Mouse (Mus musculus): Measurements from ENCODE around the gene Thra.
"Not testable (repeated sequence)": the region's sequence is repeated elsewhere in the genome, so short reads cannot be mapped to it uniquely, and the experiment has no call there.

The Thra gene

DNA sequence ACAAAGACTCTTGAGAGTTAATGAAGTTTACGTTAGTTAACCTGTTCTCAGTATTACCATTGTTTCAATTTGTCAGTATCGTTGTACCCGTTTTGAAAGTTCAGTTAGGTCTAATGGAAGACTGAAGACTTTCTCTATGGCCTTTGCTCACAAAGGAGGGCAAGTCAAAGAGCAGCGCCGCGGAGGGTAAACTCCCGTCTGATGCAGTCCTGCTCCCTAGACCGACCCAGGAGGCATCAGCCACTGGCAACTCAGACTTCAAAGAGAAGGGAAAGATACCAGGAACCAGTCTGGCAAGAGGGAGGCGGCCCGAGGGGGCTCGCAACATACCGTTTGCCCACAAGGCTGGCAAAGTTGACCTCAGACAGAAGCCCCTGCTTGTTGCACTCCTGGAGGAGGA is 26.7 kb upstream of the Thra start:
- in situ Hi-C loops (cut with MboI; ENCODE audit: low sequenced_read_pairs) = no loop called here

DNA sequence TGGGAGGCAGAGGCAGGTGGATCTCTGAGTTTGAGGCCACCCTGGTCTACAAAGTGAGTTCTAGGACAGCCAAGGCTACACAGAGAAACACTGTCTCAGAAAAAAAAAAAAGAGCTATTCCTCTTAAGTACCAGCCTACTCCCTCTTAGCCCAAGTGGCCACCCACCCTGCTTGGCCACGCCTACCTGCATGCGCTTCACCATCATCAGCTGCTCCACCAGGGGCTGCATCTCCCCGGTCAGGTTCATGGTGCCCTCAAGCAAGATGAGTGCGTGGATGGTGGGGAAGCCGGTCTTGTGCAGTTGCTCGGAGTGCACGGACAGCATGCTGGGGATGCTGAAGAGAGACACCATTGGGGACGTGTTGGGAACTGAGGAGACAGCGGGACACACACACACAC is 24.5 kb upstream of the Thra start:
- in situ Hi-C loops (cut with MboI; ENCODE audit: low sequenced_read_pairs) = no loop called here

DNA sequence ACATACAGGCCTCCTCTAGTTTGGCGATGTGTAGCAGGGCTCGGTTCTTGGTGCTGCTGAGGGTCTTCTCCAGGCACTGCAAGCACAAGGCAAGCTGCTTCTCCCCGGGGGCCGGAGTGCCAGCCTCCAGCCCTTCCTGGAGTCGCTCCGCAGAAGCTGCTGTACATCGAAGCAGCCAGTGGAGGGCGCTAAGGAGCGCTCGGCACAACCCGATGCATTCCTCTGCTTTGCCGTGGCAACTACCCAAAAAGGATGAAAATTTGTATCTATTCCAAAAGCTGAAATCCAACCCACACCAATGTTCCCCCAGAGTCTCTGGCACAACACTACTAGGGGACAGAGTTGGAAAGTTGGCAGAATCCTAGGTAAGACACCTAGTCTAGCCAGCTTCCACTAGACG is 22.5 kb upstream of the Thra start:
- in situ Hi-C loops (cut with MboI; ENCODE audit: low sequenced_read_pairs) = no loop called here

DNA sequence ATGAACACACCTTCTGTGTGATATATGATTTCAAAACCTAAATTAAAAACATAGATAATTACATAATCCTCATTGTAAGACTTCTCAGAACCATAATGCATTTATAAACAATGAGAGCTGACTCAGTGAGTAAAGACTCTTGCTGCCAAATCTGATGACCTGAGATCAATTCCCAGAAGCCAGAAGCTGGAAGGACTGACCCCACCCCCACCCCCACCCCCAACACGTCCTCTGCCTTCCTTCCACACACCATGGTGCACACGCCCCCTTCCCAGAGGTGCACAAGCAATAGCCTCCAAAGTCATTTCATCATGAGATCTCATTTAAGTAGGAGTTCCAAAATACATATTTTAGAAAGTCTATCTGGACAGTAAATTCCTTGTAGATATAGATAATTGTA is 19.7 kb upstream of the Thra start:
- in situ Hi-C loops (cut with MboI; ENCODE audit: low sequenced_read_pairs) = loop anchor here (10.0 kb wide), 1 partner anchor 64 kb away; no protein-coding TSS in a partner anchor

DNA sequence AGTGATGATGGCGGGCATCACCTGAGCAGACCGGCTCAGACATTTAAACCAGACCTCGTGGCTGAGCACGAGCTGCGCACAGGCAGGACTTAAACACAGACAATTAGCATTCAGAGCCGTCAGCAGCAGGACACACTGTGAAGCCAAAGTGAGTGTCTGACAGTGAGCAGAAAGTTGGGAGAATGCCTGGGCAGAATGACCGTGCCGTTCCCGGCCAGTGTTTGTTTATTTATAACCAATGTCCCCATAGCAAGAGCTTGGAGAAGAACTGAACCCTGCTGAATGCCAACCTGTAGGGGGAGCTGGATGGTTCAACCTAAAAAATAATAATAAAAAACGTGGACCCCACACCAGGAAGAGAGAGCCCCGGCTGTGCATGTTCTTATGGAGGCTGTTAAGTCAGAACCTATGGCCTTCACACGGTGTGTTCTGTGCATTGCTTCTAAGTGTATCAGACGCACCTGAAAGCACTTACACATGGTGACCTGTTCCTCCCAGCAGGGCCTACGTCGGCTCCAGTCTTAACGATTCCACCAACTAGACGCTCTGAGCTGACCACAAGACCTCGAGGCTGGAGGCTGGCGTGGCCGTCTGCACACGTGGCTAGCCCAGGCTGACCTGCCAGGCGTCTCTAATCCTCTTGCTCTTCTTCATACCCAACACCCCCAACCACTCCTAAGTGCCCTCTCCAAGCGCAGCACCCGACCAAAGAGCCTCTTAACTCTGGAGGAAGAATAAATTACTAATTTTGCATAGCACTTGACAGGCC is 18.8 kb upstream of the Thra start:
- in situ Hi-C loops (cut with MboI; ENCODE audit: low sequenced_read_pairs) = loop anchor here (10.0 kb wide), 1 partner anchor 63 kb away; no protein-coding TSS in a partner anchor

DNA sequence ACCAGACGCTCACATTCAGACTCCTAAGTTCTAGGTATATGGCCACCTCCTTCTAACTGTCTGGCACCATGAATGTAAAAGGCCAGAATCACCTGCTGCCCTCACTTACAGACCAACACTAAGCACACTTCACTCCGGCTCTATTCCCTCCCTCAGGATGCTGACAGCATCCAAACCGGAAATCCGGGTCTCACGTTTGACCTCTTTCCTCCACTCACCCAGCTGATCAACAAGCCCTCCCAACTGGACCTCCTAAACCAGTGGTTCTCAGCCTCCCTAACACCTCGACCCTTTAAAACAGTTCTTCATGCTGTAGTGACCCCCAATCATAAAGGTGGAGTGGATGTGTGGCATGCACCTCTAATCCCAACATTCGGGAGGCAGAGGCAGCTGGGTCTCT is 17.3 kb upstream of the Thra start:
- in situ Hi-C loops (cut with MboI; ENCODE audit: low sequenced_read_pairs) = loop anchor here (10.0 kb wide), 1 partner anchor 62 kb away; no protein-coding TSS in a partner anchor

DNA sequence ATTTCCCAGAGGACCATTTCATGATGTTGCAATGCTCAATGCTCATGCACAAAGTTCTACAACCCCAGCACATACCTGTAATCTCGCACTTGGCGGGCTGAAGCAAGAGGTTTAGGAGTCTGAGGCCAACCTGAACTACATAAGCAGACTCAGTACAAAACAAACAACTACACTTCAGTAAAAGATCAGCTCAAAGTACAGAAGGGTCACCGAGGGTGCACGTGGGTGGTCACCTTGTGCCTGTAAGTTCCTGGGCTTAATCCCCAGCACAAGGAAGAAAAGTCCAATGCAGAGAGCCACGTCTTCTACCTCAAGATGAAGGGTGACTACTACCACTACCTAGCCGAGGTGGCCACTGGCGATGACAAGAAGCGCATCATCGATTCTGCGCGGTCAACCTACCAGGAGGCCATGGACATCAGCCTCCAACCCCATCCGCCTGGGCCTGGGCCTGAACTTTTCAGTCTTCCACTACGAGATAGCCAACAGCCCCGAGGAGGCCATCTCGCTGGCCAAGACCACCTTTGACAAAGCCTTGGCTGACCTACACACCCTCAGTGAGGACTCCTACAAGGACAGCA is 14.4 kb upstream of the Thra start:
- in situ Hi-C loops (cut with MboI; ENCODE audit: low sequenced_read_pairs) = loop anchor here (10.0 kb wide), 1 partner anchor 59 kb away; no protein-coding TSS in a partner anchor

DNA sequence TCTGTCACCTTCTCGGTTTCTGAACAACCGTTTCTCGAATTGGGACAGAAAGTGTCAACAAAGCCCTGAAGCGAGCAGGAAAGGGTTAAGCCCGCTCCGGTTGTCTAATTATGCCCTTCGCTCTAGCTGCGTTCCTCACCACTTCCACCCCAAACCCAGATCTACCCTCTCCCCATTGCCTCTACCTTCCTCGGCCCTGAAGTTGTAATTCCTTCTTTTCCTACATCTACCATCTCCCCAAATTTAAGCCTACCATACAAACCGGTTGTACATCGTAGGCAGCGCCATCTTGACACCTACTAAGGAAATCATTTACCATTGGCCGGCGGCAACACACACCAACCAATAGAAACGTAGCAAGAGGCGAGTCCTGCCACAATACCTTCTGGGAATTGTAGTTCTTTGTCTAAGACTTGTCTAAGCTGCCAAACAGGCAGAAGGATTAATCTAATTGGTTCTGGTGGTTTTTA is 11.3 kb upstream of the Thra start, which contains the start of gene Med24:
Med24 (minus strand) TSS at position 317 of the 470 bp plus-strand sequence.
- in situ Hi-C loops (cut with MboI; ENCODE audit: low sequenced_read_pairs) = loop anchor here (10.0 kb wide), 1 partner anchor 56 kb away; no protein-coding TSS in a partner anchor

DNA sequence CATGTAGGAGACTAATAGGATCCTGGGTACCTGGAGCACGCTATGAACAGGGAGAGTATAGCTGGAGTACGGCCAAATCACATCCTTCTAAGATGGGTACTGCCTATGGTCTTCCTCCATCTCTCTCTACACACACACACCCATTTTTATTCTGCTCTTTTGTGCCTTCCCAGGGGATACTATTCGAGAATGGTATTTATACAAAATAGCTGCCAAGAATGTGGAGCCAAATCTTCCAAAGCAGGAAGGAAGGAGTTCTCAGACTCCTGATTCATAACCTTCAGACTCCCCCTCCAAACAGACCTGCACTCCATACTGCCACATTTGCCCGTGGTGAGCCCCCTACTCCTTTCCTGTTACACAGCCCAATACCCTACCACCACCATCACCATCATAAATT is 9.7 kb upstream of the Thra start:
- in situ Hi-C loops (cut with MboI; ENCODE audit: low sequenced_read_pairs) = no loop called here

DNA sequence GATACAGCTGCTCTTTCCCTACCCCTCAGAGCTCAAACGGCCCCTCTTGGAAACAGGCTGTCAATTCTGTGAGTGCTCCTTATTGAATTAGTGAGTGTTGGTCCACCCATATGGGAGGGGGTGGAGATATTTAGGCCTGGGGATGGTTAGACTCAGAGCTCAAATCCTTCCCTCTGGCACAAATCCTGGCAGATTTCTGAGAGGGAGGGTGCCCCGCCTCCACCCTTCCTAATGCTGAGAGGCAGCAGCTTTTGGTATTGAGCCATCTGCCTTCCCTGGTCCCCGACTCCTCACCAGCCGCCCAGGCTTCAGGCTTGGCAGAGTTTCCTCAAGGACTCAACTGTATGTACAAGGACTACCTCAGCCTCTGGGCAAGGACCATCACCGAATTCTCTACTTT is 9.3 kb upstream of the Thra start:
- in situ Hi-C loops (cut with MboI; ENCODE audit: low sequenced_read_pairs) = no loop called here

DNA sequence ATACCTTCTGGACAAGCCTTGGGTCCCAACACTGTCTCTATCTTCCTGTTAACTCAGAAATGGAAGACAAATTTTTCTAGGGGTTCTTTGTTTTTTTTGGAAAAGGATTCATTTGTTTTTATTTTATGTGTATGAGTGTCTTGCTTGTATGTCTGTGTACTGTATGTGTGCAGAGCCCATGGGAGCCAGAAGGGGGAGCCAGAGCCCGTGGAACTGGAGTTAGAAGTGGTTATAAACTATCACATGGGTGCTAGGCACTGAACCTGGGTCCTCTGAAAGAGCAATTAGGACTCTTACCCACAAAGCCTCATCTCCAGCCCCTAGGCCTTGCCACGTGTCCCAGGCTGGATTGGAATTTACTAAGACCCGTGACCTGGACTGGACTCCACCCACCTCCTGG is 6.4 kb upstream of the Thra start:
- in situ Hi-C loops (cut with MboI; ENCODE audit: low sequenced_read_pairs) = no loop called here

DNA sequence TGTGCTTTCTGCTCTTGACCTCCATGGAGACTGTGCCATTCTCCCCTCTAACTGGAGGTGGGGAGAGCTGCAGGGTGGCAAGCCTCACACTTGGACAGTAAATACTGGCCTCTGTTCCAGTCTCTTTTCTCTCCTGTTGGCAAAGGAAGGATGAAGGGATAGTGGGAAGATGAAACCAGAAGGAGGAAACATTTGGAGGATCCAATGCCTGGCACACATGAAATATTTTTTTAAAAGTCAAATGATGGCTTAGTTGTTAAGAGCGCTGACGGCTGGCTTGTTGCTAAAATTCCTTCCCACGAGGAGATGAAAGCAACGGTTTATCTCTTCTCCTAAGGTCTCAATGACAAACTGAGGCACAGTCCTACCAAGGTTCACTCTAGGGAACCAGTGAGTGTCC is 5.3 kb upstream of the Thra start:
- in situ Hi-C loops (cut with MboI; ENCODE audit: low sequenced_read_pairs) = no loop called here

DNA sequence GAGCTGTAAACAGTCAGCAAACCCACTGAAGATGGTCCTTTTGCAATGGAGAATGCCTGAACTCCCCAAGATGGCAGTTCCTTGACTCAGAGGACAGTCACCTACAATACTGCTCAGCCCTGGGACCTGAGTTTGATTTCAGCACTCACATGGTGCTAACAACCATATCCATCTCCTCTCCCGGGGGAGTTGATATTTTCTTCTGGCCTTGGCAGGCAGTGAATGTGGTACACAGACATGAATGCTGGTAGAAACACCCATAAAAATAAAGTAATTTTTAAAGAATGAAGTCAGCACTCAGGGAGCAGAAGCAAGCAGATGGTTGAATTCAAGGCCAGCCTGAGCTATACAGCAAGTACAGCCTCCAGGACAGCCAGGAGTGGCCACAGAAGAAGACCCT is 4.3 kb upstream of the Thra start:
- in situ Hi-C loops (cut with MboI; ENCODE audit: low sequenced_read_pairs) = no loop called here

DNA sequence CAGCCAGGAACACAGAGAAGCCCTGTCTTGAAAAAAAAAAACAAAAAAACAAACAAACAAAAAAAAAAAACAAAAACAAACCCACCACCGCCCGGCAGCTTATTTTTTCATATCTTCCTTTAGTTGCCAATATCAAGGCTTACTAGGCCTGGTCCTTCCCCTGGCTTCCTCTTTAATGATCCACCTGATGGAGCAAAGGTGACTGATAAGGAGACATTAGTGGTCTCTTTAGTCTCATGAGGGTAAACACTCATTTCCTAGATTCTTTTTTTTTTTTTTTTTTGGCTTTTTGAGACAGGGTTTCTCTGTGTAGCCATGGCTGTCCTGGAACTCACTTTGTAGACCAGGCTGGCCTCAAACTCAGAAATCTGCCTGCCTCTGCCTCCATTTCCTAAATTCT is 3.2 kb upstream of the Thra start:
- in situ Hi-C loops (cut with MboI; ENCODE audit: low sequenced_read_pairs) = not testable (repeated sequence)

DNA sequence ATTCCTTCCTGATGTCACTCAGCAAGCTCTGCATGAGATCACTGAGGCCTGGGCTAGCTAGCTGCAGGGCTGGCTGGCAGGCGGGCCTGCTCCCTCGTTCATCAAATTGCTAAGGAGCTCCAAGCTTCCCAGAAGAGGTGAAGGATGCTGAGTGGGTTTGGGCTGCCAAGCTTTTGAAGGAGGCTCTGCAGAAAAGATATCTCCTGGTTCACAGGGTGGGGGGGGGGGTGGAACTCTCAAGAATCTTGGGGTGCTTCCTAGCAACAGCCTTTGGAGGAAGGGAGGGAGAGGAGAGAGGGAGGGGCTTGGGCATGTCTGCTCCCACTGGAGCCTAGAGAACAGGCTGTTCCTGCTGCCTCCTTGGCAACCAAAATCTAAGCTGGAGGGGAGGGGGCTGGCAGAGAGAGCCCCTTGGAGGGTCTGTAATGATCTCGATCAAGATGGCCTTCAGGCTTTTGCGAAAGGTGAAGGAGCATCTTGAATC is 2.0 kb upstream of the Thra start:
- in situ Hi-C loops (cut with MboI; ENCODE audit: low sequenced_read_pairs) = no loop called here

DNA sequence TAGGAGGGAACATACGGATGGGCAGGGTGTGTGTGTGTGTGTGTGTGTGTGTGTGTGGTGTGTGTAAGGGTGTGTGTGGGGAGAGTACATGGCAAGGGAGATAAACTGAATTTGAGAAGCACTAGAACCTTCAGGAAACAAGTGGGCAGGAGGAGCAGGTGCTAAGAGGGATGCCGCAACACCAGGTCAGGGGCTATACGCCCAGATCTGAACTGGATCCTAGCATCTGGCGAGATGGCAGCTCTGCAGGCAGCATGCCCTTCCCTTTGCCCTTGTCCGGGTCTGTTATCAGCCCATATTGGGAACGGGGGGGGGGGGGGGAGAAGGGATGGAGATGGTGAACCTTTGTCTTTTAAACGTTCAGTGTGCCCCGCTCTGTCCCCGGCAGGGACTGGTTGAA is 1.5 kb upstream of the Thra start:
- in situ Hi-C loops (cut with MboI; ENCODE audit: low sequenced_read_pairs) = no loop called here

DNA sequence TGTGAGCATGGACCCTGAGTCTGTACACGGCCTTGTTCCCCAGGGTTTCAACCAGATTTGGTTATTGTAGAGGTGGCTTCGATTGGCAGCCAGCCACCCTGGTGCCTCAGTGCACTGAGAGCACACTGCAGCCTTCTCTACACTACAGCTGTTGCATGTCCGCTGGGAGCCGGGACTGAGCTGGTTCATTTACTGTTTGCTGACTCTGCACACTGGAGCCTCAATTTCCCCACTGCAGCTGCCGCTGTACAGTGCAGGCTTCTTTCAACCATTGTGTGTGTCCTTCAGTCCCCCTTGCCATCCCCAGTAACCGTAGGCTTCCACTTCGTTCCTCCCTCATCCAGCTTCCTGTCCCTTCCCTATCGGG is 429 bp upstream of the Thra start:
- in situ Hi-C loops (cut with MboI; ENCODE audit: low sequenced_read_pairs) = no loop called here

DNA sequence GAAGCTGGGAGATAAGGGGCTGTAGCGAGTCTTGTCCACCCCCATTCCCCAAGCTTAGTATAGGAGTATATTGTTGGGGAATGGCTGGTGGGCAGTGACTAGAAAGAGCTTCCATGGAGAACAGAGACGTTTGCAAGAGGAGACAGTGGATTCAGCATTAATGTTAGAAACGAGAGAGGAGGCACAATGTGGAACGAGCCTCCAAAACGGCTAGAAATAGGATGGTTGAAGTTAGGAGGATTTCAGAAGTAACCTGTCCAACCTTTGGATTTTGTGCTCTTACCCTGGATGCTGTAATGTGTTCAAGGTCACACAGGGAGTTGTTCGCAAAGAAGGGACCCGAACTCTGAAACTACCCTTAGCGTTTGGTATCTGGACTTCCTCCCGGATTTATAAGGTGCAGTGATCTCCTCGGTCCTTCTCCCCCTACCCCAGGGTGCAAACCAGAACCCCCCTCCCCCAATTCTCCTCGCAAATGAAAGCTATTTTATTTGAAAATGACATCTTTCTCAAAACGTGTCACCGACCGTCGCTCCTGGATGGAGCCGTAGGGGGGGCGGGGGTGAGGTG is 698 bp downstream of the Thra start:
- in situ Hi-C loops (cut with MboI; ENCODE audit: low sequenced_read_pairs) = no loop called here

DNA sequence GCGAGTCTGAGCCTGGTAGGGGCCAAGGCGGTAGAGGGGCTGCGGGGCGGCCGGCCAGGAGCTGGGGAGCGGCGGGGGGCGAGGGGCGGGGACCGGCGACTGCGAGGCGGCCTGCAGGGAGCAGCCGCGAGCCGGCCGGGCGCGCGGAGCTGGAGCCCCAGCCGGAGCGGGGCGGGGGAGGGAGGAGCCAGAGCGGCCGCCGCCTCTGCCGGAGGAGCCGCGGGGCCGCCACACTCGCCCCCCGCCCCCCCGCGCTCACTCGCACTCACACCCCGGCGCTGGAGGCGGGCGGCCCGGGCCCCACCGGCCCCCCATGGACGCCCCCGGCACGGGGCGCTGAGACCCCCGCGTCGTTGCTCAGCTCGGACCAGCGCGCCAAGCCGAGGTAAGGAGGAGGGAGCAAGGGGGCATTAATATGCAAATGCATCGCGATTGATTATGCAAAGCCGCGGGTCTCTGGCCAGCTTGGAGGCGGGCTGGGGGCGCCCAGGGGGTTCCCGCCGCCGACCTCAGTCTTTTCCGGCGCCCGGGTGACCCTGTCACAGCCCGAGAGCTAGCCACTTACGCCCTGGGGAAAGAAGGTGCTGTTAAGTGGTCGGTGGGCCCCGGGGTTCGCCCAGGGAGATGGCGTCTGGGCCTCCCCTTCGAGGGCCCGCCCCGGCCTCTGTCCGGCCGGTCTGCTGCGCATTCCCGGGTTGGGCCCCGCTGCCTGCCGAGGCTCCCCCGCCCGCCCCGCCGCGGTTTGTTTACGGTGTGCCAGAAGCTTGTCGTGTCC is 1.4 kb downstream of the Thra start:
- in situ Hi-C loops (cut with MboI; ENCODE audit: low sequenced_read_pairs) = no loop called here

DNA sequence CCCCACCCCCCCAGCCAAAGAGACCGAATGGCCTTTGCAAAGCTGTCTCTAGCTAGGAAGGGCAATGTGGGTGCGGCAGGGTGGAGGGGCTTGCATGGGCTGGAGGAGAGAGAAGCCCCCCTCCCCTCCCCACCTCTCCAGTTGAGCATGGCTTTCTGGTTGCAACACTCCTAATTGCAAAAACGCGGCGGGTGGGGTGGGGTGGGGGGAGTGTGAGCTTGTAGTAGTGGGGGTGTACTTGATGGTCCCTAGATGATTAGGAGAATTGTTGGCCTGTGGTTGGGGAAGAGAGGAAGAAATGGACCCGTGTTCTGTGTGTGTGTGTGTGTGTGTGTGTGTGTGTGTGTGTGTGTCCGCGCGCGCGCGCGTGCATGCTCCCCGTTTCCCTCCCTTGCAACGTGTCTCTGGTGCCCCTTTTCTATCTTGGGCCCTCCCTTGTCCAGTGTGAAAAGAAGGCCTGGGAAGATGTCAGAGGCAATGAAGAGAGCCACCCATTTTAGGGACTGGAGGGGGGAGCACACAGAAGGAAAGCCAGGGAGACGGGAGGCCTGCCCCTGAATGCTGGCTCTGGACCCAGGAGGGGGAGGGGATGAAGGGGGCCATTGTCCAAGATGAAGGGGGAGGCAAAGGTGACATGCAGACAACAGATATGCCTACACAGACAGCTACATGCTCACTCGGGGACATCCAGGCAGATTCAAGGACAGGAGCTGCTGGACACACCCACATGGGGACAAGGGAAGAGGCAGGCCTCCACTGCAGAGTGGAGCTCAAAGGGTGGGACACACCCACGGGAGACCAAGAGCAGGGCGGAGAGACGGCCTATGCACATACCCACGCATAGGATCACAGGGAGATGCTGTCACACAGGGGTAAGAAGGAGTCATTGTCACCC is 2.2 kb downstream of the Thra start:
- in situ Hi-C loops (cut with MboI; ENCODE audit: low sequenced_read_pairs) = no loop called here
